Mouse (Mus musculus): ENCODE results near the gene Fnbp1l.
A peak's percentile ranks its signal among the peaks of the same experiment; 100 is the strongest.

Fnbp1l gene

GRCm38 (mm10) chr3:122528477-122528876 is 91.0 kb downstream of the Fnbp1l start:
- DNase-seq (ENCODE audit: low spot score in 2 of 2) = no peak

- DNase-seq (ENCODE audit: low spot score in 2 of 2) = no peak
Observed at GRCm38 (mm10) chr3:122521294-122521693, 98.2 kb downstream of the Fnbp1l start.

- no peak for DNase-seq (ENCODE audit: low spot score in 2 of 2)
Observed at GRCm38 (mm10) chr3:122520875-122521274, 98.6 kb downstream of the Fnbp1l start.

- DNase-seq (ENCODE audit: low spot score in 2 of 2) = no peak
Observed at GRCm38 (mm10) chr3:122520365-122520764, 99.2 kb downstream of the Fnbp1l start.

- DNase-seq (ENCODE audit: low spot score in 2 of 2) = peak in 1 of 2 experiments; percentile 42
Observed at GRCm38 (mm10) chr3:122519082-122519481, 100.4 kb downstream of the Fnbp1l start.

- no peak for DNase-seq (ENCODE audit: low spot score in 2 of 2)
Observed at GRCm38 (mm10) chr3:122518231-122518736, 101.2 kb downstream of the Fnbp1l start.

GRCm38 (mm10) chr3:122517726-122518125 is 101.8 kb downstream of the Fnbp1l start:
- no peak for DNase-seq (ENCODE audit: low spot score in 2 of 2)

GRCm38 (mm10) chr3:122516327-122516695 is 103.2 kb downstream of the Fnbp1l start:
- DNase-seq (ENCODE audit: low spot score in 2 of 2) = no peak

- DNase-seq (ENCODE audit: low spot score in 2 of 2) = no peak
Observed at GRCm38 (mm10) chr3:122515568-122516326, 103.8 kb downstream of the Fnbp1l start.

- no peak for DNase-seq (ENCODE audit: low spot score in 2 of 2)
Observed at GRCm38 (mm10) chr3:122512725-122513375, 106.7 kb downstream of the Fnbp1l start.

- DNase-seq (ENCODE audit: low spot score in 2 of 2) = no peak
Observed at GRCm38 (mm10) chr3:122511721-122512619, 107.5 kb downstream of the Fnbp1l start.

- DNase-seq (ENCODE audit: low spot score in 2 of 2) = no peak
Observed at GRCm38 (mm10) chr3:122510932-122511331, 108.6 kb downstream of the Fnbp1l start.

GRCm38 (mm10) chr3:122510240-122510750 is 109.2 kb downstream of the Fnbp1l start:
- no peak for DNase-seq (ENCODE audit: low spot score in 2 of 2)

- DNase-seq (ENCODE audit: low spot score in 2 of 2) = no peak
Observed at GRCm38 (mm10) chr3:122509534-122510239, 109.8 kb downstream of the Fnbp1l start.

GRCm38 (mm10) chr3:122509084-122509483 is 110.4 kb downstream of the Fnbp1l start:
- peak in 1 of 2 experiments; percentile 53 for DNase-seq (ENCODE audit: low spot score in 2 of 2)

GRCm38 (mm10) chr3:122507826-122508225 is 111.7 kb downstream of the Fnbp1l start:
- no peak for DNase-seq (ENCODE audit: low spot score in 2 of 2)

- peak; percentile 57 to 70 for DNase-seq (ENCODE audit: low spot score in 2 of 2)
Observed at GRCm38 (mm10) chr3:122506343-122506916, 113.1 kb downstream of the Fnbp1l start.

GRCm38 (mm10) chr3:122500929-122501328 is 118.6 kb downstream of the Fnbp1l start:
- no peak for DNase-seq (ENCODE audit: low spot score in 2 of 2)

- DNase-seq (ENCODE audit: low spot score in 2 of 2) = no peak
Observed at GRCm38 (mm10) chr3:122499647-122500046, 119.9 kb downstream of the Fnbp1l start.

- no peak for DNase-seq (ENCODE audit: low spot score in 2 of 2)
Observed at GRCm38 (mm10) chr3:122498528-122498927, 121.0 kb downstream of the Fnbp1l start.

- DNase-seq (ENCODE audit: low spot score in 2 of 2) = no peak
Observed at GRCm38 (mm10) chr3:122497871-122498270, 121.6 kb downstream of the Fnbp1l start.

Data from left cerebral cortex, adult 9 months (tissue).